Mouse (Mus musculus): ENCODE results near the gene Rarg.
A peak's percentile ranks its signal among the peaks of the same experiment; 100 is the strongest.

DNA sequence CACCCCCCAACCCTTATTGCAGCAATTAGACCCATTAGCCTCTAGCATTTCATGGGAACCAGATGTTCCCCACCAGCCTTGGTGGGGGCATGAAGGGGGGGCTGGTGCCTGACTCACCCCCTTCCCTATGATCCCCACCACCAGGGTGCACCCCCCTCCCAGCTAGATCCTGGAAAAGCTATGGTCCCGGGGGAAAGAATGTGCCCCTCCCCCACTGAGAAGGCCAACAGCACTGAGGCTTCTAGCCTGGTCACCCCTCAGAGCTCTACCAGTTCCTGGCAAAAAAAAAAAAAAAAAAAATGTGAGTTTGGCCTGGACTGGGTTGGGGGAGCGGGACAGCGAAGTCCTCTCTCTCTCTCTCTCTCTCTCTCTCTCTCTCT, 8.5 kb downstream of the Rarg start:
- TF ChIP-seq POLR2A (IDR thresholded peaks at IDR 0.05; ENCODE audit: control insufficient read depth in 1 of 2, insufficient read depth in 1 of 2, low read depth in 1 of 2, low read length in 2 of 2, poor library complexity in 1 of 2) (no peak), CTCF (IDR thresholded peaks at IDR 0.05 in 2 of 3, conservative IDR thresholded peaks at IDR 0.05 in 1 of 3; ENCODE audit: control insufficient read depth in 1 of 3, insufficient read depth in 1 of 3, low read depth in 2 of 3, low read length in 3 of 3, poor library complexity in 1 of 3, severe bottlenecking in 1 of 3) (no peak), MAZ (IDR thresholded peaks at IDR 0.05; ENCODE audit: low read depth, low read length) (0 out of 2 replicates have a peak, but pooled peaks have one; percentile 12), ZNF384 (IDR thresholded peaks at IDR 0.05; ENCODE audit: low read depth, low read length) (0 out of 2 replicates have a peak, but pooled peaks have one; percentile 40), MEF2A (IDR thresholded peaks at IDR 0.05; ENCODE audit: extremely low read depth, insufficient replicate concordance, low read depth, low read length, poor library complexity, severe bottlenecking) (no peak), MAX (IDR thresholded peaks at IDR 0.05; ENCODE audit: low read length) (no peak)

All from MEL (cell line).